Mouse (Mus musculus): Measurements from ENCODE around the gene Pacsin1.

Pacsin1 gene

GRCm38 (mm10) chr17:27725412-27725811, 70.1 kb downstream of the Pacsin1 start:
- DNase-seq (ENCODE audit: low read depth, low spot score), result no peak

DNA sequence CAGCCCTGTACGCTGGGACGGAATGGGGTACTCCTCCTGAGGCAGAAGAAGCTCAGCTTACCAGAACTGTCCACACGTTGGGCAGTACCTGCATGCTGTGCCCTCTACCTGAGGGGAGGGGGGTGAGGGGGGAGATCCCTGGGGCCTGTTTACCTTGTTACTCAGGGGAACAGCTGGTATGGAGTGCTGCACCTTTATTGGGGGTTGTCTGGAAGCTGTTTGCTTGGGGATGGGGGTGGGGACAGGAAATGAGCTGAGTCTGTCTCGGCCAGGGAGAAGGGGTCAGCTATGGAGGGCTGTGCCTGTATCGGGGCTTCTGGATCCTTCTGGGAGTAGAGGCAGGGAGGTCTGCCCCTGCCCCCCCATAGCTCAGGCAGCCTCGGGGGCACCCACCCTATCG, 71.2 kb downstream of the Pacsin1 start:
- DNase-seq (ENCODE audit: low read depth, low spot score), result no peak

GRCm38 (mm10) chr17:27728770-27729169, 73.5 kb downstream of the Pacsin1 start, which contains the start of gene Spdef:
Gene Spdef (minus strand): TSS chr17:27728955.
- DNase-seq (ENCODE audit: low read depth, low spot score), result no peak

DNA sequence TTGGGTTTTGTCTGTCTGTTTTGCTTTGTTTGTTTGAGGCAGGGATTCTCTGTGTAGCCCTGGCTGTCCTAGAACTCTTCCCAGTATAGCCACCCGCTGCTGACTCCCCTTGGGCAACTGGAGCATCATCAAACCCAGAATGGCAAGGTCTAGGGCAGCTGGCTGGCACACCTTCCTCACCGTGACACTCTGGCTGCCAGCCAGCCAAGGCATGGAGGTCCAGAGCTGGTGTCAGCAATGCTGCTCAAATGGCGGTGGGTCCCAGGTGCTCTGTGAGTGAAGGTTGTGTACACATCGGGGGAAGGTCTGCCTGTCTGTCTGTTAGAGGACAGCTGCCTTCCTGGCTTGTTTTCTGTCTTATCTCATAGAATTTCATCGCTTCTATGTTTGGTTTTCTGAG, 76.8 kb downstream of the Pacsin1 start:
- no peak for DNase-seq (ENCODE audit: low read depth, low spot score)

- DNase-seq (ENCODE audit: low read depth, low spot score), result no peak
Measured at GRCm38 (mm10) chr17:27732694-27733093, 77.4 kb downstream of the Pacsin1 start.

DNA sequence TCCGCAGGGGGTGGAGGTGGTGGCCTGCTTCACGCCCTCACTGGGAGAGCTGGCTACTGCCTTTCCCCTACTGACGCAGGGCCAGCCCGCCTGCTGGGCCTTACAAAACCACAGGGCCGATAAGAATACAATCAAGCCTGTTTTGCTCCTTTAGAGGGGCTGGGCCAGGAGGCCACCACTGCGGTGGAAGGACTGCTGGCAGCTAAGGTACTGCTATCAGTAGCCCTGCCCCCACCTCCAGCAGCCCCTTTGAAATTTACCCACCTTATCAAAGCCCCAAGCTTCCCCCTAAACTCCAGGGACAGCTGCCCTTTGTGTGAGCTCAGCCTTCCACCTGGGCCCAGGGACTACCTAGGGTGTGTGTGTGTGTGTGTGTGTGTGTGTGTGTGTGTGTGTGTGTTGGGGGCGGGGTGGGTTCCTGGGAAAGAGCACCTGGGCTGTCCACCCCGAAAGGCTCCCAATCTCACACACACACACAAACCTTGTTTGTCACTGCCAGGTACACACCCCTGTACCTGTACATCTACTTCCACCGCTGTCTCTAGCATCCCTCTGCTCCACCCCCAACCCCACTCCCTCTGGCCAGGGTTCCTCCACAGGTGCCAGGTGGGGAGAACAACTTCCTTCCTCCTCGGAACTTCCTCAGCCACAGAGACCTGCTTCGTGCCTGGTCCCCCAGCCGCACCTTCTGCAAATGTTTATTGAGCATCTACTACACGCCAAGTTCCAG, 79.2 kb downstream of the Pacsin1 start:
- DNase-seq (ENCODE audit: low read depth, low spot score), result no peak

DNA sequence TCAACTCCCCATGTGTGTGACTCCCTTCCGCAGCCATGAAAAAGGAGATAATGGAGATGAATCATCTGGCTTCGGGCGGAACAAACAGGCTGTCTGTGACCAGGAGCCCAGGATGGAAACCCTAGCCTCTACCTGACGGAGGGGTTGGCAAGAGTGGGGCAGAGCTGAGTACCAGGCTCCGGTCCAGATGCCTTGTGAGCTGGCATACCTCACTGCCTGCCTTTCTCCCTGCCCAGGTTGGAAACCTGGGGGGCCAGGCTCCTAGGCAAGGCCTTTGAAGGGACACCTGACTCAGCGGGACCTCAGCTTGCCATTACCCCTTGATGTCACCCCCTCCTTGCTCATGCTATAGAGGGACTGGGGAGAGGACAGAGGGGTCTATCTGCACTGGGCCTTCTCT, 85.7 kb downstream of the Pacsin1 start:
- DNase-seq (ENCODE audit: low read depth, low spot score), result no peak

DNA sequence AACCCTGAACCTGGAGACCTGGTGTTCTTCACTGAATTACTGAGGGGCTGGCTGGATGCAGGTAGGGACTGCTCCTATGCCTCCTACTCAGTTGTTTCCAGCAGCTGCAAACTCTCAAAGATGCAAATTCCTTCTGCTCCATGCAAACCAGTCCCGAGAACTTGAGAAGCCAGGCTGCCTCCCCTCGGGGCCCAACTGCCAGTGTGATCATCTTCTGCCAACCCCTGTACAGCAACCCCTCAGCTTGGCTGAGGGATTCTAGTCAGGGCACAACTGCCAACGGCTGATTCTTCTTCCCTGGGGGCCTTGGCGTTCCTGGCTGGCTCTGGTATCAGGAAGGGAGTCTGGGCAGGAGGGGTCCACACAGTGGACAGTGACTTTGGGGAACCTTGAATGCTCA, 91.1 kb downstream of the Pacsin1 start:
- DNase-seq (ENCODE audit: low read depth, low spot score), result no peak

- DNase-seq (ENCODE audit: low read depth, low spot score), result no peak
Measured at GRCm38 (mm10) chr17:27748123-27748522, 92.8 kb downstream of the Pacsin1 start.

GRCm38 (mm10) chr17:27750451-27750942, 95.2 kb downstream of the Pacsin1 start:
- no peak for DNase-seq (ENCODE audit: low read depth, low spot score)

DNA sequence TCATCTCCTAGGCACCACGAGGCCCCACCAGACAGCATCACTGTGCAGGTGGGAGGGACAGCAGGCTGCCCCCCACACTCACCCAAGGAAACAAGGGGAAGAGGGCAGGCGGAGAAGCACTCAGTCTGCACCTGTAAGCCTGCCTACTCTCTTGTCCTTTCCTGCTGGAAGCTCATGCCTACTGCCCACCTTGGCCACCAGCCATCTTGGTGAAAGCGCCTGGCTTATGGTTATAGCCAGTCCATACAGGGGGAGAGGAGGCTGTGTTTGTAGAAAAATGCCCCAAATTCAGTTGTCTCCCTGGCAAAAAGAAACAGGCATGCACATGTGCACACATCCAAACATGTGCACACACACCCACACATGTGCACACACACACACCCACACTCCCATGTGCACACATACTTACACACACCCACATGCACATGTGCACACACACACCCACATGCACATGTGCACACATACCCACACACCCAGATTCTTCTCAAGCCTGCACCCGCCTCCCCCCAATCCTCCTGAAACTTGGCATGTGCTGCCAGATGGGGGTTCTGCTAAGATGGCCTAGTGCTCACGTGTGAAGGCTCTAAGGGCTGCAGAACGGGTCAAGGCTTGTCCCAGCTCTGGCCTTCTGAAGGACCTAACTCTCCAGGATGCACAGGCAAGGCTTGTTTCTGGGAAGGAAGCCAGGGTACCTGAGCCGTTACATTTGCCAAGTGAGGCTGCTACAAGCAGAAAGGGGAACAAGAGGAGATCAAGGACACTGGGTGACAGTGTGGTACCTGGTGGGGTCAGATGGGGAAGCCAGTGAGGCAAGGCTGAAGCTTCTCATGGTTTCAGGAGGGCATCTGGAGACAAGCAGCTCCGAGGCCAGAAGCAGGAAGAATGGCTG, 96.2 kb downstream of the Pacsin1 start:
- DNase-seq (ENCODE audit: low read depth, low spot score), result no peak

- DNase-seq (ENCODE audit: low read depth, low spot score), result no peak
Measured at GRCm38 (mm10) chr17:27760169-27760568, 104.9 kb downstream of the Pacsin1 start.

Measured in retina, postnatal 7 days (tissue).